Mouse (Mus musculus) layer of hippocampus, adult 9-10 months (tissue): ENCODE data around the gene Satb1.

Experiments used
- DNase-seq: peaks from one replicate; pipeline ENCODE4 v3.0.0; 2022; ENCODE audit warnings: low spot score

Gene Satb1

GRCm38 (mm10) chr17:51775070-51775881 lies 57.8 kb downstream of the Satb1 start:
- no peak for DNase-seq

DNA sequence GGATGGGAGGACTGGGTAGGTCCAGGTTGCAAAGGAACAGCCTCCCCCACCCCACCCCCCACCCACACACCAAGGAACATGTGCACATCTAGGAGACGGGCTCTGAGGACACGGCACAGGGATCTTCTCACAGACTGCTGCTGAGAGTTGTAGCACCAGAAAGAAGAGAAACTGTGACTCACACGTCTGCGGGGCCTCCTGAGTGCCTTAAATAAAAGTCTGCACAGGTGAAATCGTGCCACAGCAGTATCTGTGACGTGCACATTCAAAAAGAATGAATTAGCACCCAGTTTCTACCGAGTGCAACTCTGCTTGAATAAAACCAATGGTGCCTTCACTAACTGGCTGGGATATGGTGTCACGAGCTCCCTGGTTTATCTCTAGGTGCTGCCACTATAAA lies 69.5 kb downstream of the Satb1 start:
- no peak for DNase-seq

DNA sequence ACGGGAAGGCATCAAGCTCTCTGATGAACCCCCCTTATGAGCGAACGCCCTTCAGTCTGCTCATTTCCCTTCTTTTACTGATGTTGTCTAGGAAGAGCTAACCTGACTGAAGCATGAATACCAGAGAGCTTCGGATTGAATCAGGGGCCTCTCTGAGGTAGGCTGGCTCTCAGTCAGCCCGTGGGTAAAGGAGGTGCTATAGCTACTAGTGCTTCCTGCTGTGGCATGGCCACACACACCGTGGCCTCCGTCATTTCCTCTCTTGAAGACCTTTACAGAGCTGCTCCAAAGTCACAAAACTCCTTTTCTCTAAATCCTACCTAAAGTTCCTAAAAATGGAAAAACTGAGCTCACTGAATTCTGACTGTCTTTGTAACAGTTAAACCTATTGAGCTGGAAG lies 70.6 kb downstream of the Satb1 start:
- no peak for DNase-seq

DNA sequence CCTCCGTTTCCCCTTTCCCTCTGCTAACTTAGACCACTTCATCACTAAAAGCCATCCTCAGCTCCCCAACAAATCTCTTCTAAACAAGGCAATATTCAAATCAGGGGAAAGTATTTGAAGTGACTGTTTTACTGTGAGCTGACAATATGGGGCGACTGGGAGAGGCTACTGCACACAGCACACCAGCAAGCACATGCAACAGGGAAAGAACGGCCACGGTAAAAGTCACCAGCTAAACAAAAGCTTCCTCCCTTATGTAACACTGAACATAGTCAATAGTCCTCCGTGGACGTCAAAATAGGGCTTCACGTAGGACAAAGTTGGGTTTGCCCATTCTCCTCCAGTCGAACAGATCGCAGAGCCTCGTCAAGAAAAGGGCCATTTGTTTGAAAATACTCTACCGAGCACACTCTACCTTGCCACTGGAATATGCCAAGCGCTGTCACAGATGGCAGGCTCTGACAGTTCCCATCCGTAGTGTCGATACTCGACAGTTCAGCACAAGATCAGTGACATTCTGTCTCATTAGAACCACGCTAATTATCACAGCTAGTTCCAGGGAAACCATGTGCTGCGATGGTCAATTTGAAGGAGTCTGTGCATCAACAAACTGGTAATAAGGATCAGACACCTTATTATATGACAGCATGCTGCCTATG lies 72.0 kb downstream of the Satb1 start:
- no peak for DNase-seq

DNA sequence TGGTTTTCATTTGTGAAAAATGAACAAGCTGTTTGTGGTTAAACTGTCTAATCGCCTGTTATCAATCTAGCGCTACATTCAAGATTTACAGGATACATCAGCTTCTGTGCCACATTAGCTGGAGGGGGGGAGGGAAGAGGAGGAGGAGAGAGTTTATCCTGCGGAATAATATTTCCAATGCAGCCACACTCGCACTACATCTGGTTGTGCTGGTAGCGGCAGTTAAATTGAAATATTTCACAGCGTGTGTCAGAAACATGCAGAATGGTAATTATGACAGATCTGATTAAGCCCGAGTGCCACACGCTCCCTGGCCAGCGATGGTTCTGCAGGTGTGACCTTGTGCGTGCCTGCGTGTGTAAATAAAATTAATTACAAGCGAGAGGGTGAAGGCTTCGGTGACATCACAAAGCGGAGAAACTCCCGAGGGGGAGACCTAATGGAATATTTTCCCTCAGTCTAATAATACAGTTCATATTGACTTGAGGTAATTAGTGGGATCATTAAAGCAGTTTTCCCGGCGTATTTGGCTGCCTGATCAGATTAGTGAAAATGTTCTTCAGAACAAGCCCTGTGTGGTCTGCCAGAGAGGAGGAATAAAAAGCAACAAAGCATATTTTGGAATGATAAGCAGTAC lies 72.7 kb downstream of the Satb1 start:
- DNase-seq = no peak

GRCm38 (mm10) chr17:51759509-51759908 lies 73.6 kb downstream of the Satb1 start:
- DNase-seq = no peak

DNA sequence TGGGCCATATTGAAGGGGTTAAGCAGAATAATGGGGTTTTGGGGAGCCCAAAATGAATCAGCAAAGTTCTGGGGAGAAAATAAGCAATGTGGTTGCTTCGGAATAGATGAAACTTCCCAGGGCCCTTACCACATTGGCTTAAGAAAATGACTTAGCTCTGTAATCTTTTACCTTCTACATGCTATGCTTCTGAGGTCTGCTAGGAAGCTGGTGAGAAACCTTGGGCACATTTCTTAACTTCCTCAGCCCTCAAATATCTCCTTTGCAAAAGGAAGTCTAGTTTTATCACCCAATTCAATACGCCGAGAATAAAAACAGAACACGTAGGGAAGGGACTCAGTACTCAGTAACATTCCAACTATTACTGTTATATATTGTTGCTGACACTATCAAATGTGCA lies 80.9 kb downstream of the Satb1 start:
- no peak for DNase-seq

DNA sequence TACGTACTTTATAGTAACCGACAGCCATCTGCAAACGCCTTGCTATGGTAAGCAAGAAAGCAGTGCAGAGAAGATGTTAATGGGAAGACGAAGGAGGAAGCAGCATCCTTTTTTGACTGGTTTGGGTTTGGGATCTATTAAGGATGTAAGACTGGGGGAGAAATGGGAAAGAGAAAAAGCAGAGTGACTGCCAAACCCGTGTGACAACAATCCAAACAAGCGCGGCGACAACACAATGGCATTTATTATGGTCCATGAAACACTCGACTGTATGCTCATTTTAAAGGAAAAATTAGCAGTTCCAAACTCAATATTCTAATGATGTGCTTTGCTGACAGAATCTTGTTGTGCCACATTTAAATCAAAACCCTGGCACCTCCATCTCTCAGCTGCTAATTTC lies 85.9 kb downstream of the Satb1 start:
- DNase-seq = no peak

- DNase-seq = no peak
Observed at GRCm38 (mm10) chr17:51742502-51742901, 90.6 kb downstream of the Satb1 start.

DNA sequence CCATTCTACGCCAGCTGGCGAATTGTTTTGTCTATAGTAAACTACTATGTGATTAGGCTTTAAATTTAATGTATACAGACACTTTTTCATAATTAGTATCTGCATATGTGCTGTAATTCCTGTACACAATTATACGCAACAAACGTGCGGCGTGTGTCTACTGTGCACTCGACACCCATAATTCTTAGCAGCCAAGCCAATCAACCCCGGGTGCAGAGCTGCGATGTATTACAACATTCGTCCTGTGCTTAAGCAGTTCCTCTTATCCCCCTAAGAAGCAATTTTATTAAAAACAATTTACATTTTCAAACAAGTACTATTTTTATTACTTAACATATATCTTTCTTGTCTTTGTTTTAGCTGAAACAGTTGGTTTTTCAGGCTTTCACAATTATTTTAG lies 92.0 kb downstream of the Satb1 start:
- no peak for DNase-seq

GRCm38 (mm10) chr17:51740246-51740645 lies 92.8 kb downstream of the Satb1 start:
- no peak for DNase-seq

DNA sequence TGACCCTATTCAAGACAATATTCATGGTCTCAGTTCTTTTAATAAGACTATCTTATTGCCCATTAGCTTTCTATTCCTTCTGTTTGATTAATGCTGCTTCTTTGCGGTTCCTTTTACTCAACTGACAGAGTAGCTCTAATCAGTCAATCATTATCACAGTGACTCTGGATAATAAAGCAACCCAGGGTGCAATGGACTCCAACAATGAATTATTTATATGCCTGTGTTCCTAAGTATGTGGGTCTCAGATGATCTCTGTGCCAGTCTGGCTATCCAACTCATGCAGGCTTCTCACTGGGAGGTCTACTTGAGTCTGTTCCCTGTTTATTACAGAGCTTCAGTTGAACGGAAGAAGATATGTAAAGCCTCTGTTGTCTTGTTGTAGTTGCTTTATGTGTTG lies 108.6 kb downstream of the Satb1 start:
- no peak for DNase-seq

DNA sequence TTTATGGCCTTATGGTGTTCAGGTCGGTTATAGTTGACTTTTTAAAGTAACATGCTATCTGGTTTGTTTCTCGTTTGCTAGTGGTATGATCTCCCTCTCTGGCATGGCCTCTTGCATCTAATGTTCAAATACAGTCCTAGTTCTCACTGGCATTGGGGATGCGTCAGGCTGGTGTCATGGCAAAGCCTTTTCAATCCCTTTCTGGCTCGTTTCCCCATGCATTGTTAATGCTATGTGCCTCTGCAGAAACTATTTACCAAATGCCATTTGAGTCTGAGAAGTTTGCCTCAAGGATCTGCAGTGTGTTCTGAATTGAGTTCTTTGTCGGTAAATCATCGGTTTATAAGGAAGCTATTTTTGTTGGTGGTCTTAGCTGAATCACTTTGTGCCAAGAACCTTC lies 137.4 kb downstream of the Satb1 start:
- no peak for DNase-seq

GRCm38 (mm10) chr17:51695271-51695670 lies 137.8 kb downstream of the Satb1 start:
- DNase-seq = no peak

GRCm38 (mm10) chr17:51690526-51690925 lies 142.6 kb downstream of the Satb1 start:
- DNase-seq = no peak

DNA sequence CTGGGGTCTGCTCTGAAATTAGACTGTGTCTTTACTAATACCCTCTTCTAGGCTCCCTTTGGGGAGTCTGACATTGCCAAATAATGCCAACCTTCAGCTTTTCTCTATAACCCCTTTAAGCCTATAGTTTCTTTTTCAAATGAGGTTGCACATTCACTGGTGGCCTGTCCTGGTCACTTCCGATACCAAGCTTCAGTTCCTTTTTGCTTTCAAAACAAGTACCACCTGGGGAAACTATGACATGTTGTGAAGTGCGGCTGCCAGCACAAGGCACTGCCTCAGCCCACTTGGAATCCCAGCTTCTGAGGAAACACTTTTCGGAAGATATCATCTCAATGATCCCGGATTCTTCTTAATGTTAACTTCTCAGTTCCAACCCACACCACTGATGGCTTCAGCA lies 145.9 kb downstream of the Satb1 start:
- no peak for DNase-seq
